Mouse (Mus musculus): ENCODE data around the gene Vwa8. TPM values are rescaled to one million over a fixed set of nuclear protein-coding genes. Genes with fewer than 3 reads are reported as not detected.
A peak's percentile ranks its signal among the peaks of the same experiment; 100 is the strongest.

Vwa8 gene
- polyA plus RNA-seq, 1 experiment from 2014 or later = 9.2 TPM

DNA sequence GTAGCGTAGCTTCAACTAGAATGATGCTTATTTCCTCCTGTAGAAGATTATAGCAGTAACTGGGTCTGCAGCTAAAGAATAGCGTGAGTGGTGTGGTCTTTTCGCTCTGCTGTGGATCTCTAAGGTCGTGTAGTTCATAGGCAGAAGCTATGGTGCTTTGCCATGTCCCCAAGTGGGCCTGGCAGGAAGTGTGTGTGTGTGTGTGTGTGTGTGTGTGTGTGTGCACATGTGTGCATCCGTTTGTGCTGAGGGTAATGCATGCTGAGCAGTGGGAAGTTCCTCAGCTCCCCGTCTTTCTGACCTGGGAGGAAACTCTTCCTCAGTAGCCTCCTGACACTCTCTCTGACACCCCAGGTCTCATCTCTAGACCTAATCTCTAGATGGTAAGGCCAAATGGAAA, 305.0 kb downstream of the Vwa8 start:
- Histone ChIP-seq H3K36me3 (replicated peaks; ENCODE audit: control insufficient read depth, insufficient read depth) (no peaks in the 10 kb centered on the region), H3K4me3 (replicated peaks; ENCODE audit: low read length) (no peak overlapping the region), H3K9me3 (ENCODE audit: control insufficient read depth, low read length) (no peaks in the 10 kb centered on the region), H3K27ac (no peak overlapping the region), H3K27me3 (ENCODE audit: control insufficient read depth, insufficient read depth, low read length) (no peaks in the 10 kb centered on the region), H3K9ac (no peak overlapping the region), H3K4me1 (replicated peaks; ENCODE audit: control insufficient read depth, insufficient read depth, low read length) (peaks cover 20% of the 10 kb centered on the region; the same call in 1 of the 2 replicates), H3K4me2 (replicated peaks) (no peak overlapping the region)
- no peak for DNase-seq (ENCODE audit: low spot score)
- no peak for ATAC-seq (ENCODE audit: low FRiP score)
- WGBS = 86% methylated on average over 6 of the region's 6 CpGs

DNA sequence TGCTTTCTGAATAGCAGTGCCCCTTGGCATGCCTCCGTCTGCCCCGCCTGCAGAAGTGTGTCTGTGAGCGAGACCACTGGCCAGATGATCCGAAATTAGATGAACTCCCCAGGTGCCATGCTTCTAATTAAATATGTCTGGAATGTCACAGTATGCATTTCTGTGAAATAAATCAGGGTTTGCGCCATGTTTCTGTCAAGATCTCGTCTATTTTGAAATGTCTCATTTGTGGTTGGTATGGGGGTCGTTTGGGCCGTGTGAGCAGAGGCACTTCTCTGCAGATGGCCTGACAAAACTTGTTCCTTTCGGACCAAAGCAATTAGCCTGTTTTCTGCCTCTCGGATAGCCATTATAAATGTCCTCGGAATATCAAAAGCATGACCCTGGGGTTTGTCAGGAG, 306.1 kb downstream of the Vwa8 start:
- no peak overlapping the region for H3K27ac ChIP-seq
- no peak for ATAC-seq (ENCODE audit: low FRiP score)
- H3K4me2 ChIP-seq (replicated peaks) = no peak overlapping the region

DNA sequence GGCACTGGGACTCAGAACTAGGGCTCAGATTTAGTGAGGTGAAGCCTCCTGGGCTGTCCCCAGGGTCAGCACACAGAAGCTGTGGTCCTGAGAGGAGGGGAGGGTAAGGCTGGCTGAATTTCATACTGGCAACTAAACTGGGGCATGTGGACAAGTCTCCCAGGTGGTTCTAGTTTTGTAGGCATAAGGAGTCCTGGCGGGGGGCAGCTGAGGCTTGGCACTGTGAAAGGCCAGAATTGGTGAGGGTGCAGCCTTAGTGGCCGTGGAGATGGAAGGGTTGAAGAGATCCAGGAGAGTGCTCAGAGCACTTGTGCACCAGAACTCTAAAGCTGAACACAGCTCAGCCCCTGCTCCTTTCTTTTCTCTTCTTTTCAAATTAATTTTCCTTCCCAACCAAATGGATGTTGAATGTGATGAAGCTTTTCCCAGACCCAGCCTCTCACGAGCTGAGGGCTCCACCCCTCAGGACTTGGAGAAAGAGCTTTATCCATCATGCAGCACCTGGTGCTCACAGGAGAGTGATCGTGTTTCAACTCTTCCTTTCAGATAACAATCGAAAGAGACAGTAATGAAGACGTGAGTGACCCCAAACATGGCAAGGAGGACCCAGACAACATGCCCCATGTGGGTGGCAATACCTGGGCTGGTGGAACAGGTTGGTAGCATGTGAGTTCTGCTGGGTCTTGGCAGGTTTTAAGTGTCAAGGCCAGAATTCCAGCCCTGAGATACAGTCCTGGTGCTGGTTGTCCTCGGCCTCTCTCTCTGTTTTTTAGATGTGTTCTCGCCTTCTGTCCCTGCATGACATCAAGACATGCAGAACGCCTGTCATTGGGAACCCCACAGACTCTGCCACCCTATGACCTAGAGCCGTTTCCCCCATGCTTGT, 307.9 kb downstream of the Vwa8 start:
- H3K4me2 ChIP-seq (replicated peaks) = no peak overlapping the region
- no peaks in the 10 kb centered on the region for H3K27me3 ChIP-seq (ENCODE audit: control insufficient read depth, insufficient read depth, low read length)
- peaks cover 20% of the 10 kb centered on the region; the same call in 1 of the 2 replicates for H3K4me1 ChIP-seq (replicated peaks; ENCODE audit: control insufficient read depth, insufficient read depth, low read length)
- DNase-seq (ENCODE audit: low spot score) = no peak
- no peak overlapping the region for H3K4me3 ChIP-seq (replicated peaks; ENCODE audit: low read length)
- H3K9me3 ChIP-seq (ENCODE audit: control insufficient read depth, low read length) = no peaks in the 10 kb centered on the region
- no peaks in the 10 kb centered on the region for H3K36me3 ChIP-seq (replicated peaks; ENCODE audit: control insufficient read depth, insufficient read depth)
- WGBS = 77% methylated on average over 10 of the region's 10 CpGs
- H3K9ac ChIP-seq = no peak overlapping the region
- H3K27ac ChIP-seq = peak overlapping the region; percentile 36; the same call in 1 of the 2 replicates
- no peak for ATAC-seq (ENCODE audit: low FRiP score)

More for the DNA sequence above, 306.1 kb downstream of the Vwa8 start:
- H3K4me1 ChIP-seq (replicated peaks; ENCODE audit: control insufficient read depth, insufficient read depth, low read length) = peaks cover 20% of the 10 kb centered on the region; the same call in 1 of the 2 replicates
- H3K36me3 ChIP-seq (replicated peaks; ENCODE audit: control insufficient read depth, insufficient read depth) = no peaks in the 10 kb centered on the region
- no peaks in the 10 kb centered on the region for H3K27me3 ChIP-seq (ENCODE audit: control insufficient read depth, insufficient read depth, low read length)
- H3K9ac ChIP-seq = no peak overlapping the region
- DNase-seq (ENCODE audit: low spot score) = peak; percentile 44
- 52% methylated on average over 11 of the region's 11 CpGs for WGBS
- no peak overlapping the region for H3K4me3 ChIP-seq (replicated peaks; ENCODE audit: low read length)
- no peaks in the 10 kb centered on the region for H3K9me3 ChIP-seq (ENCODE audit: control insufficient read depth, low read length)

DNA sequence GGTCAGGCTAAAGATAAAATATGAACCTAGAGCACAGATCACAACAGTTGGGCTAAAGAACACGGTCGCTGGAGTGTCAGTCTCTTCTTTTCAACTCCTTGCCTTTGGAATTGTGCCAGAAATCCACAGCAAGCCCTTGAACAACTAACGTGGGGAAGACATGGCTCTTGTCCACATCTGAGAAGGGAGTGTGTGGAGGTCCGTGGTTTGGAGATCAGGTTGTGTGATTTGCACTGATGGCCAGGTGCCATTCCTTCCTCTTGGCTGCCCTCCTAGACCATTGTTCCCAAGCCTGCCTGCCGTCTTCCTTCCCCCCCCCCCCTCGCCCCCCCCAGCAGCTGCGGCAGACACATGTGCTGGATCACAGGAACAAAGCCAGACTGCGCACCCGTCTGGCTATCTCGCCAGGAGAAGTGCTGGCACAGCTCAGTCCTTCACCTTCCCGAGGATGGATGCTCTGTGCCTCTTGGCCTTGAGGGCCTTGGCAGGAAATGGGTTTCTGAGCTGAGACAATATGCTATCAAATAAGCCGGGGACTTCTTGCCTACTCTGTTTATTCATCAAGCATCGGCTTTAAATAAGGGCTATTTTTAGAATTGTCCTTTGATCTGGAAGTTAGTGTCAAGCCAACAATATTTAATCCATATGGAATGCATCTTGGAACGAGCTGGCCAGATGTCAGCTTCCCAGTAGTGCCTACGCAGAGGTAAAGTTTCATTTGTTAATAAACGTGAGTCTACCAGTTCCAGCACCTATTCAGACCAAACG, 308.8 kb downstream of the Vwa8 start:
- no peaks in the 10 kb centered on the region for H3K27me3 ChIP-seq (ENCODE audit: control insufficient read depth, insufficient read depth, low read length)
- no peak overlapping the region for H3K4me2 ChIP-seq (replicated peaks)
- ATAC-seq (ENCODE audit: low FRiP score) = peak; percentile 75
- WGBS = 58% methylated on average over 15 of the region's 17 CpGs
- no peaks in the 10 kb centered on the region for H3K36me3 ChIP-seq (replicated peaks; ENCODE audit: control insufficient read depth, insufficient read depth)
- H3K9me3 ChIP-seq (ENCODE audit: control insufficient read depth, low read length) = no peaks in the 10 kb centered on the region
- no peak overlapping the region for H3K4me3 ChIP-seq (replicated peaks; ENCODE audit: low read length)
- no peak overlapping the region for H3K9ac ChIP-seq
- peak overlapping the region; percentile 41; the same call in 1 of the 2 replicates for H3K27ac ChIP-seq
- DNase-seq (ENCODE audit: low spot score) = peak; percentile 41
- H3K4me1 ChIP-seq (replicated peaks; ENCODE audit: control insufficient read depth, insufficient read depth, low read length) = peaks cover 20% of the 10 kb centered on the region; the same call in 1 of the 2 replicates

DNA sequence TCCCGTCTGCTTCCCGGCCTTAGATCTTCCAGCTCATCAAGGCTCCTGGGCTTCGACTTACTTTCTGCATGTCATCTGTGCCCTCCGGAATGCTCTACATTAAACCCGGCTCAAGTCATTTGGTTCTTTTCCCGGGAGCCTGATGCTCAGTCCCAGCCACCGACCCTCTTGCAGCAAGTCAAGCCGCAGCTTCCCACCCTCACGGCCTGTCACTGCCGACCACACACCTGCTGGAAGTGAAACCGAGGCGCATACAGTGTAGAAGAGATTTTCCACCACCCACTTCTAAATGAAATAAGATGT, 309.3 kb downstream of the Vwa8 start:
- H3K9ac ChIP-seq = no peak overlapping the region
- no peaks in the 10 kb centered on the region for H3K36me3 ChIP-seq (replicated peaks; ENCODE audit: control insufficient read depth, insufficient read depth)
- H3K27me3 ChIP-seq (ENCODE audit: control insufficient read depth, insufficient read depth, low read length) = no peaks in the 10 kb centered on the region
- H3K4me3 ChIP-seq (replicated peaks; ENCODE audit: low read length) = no peak overlapping the region
- 81% methylated on average over 12 of the region's 12 CpGs for WGBS
- H3K27ac ChIP-seq = peak overlapping the region; percentile 41; the same call in 1 of the 2 replicates
- H3K9me3 ChIP-seq (ENCODE audit: control insufficient read depth, low read length) = no peaks in the 10 kb centered on the region
- DNase-seq (ENCODE audit: low spot score) = no peak
- no peak for ATAC-seq (ENCODE audit: low FRiP score)
- peaks cover 20% of the 10 kb centered on the region; the same call in 1 of the 2 replicates for H3K4me1 ChIP-seq (replicated peaks; ENCODE audit: control insufficient read depth, insufficient read depth, low read length)
- H3K4me2 ChIP-seq (replicated peaks) = no peak overlapping the region

DNA sequence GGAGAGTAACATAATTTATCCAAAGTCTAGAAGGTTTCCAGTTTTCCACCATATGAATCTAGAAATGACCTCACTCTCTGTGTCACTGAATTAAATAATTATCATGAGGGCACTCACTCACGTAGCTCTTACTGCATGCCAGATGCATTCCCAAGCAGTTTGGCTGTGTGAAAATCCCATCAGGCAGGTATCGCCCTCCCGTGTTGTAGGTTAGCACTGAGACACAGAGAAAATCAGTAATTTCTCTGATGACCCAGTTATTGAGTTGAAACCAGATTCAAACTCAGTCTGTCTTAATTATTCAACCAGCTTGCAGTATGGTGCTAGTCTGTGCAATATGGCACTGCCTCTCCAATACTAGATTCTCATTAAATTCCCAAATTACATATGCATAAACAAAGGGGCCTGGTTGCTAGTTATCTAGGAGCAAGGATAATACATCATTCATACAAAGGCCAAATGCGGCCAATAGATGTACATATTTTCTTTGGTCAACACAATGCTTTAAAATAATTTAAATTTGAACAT, 309.9 kb downstream of the Vwa8 start:
- 78% methylated on average over 4 of the region's 4 CpGs for WGBS
- Histone ChIP-seq H3K27ac (no peak overlapping the region), H3K4me3 (replicated peaks; ENCODE audit: low read length) (no peak overlapping the region), H3K4me2 (replicated peaks) (no peak overlapping the region), H3K36me3 (replicated peaks; ENCODE audit: control insufficient read depth, insufficient read depth) (no peaks in the 10 kb centered on the region), H3K9me3 (ENCODE audit: control insufficient read depth, low read length) (no peaks in the 10 kb centered on the region), H3K9ac (no peak overlapping the region), H3K27me3 (ENCODE audit: control insufficient read depth, insufficient read depth, low read length) (no peaks in the 10 kb centered on the region), H3K4me1 (replicated peaks; ENCODE audit: control insufficient read depth, insufficient read depth, low read length) (peaks cover 20% of the 10 kb centered on the region; the same call in 1 of the 2 replicates)
- ATAC-seq (ENCODE audit: low FRiP score) (no peak), DNase-seq (ENCODE audit: low spot score) (no peak)

DNA sequence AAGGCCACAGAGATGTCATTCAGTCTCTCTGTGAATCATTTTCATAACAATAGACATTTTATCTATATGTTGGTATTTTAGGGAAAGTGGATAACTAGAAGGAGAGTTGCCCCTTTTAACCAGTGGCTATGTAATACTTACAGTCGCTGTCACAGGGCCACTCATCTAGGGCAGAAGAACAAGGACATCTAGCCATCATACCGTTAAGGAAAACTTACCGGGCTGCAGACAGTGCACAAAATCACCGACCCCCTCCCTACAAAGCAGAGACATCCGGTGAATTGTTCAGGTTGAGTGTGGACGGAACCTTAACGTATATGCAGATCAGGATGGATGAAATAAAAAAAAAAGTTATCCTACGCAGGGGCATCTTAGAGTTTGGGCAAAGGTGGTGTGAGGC, 310.6 kb downstream of the Vwa8 start:
- Histone ChIP-seq H3K4me2 (replicated peaks) (no peak overlapping the region), H3K27ac (no peak overlapping the region), H3K36me3 (replicated peaks; ENCODE audit: control insufficient read depth, insufficient read depth) (no peaks in the 10 kb centered on the region), H3K27me3 (ENCODE audit: control insufficient read depth, insufficient read depth, low read length) (no peaks in the 10 kb centered on the region), H3K9ac (no peak overlapping the region), H3K4me3 (replicated peaks; ENCODE audit: low read length) (no peak overlapping the region), H3K4me1 (replicated peaks; ENCODE audit: control insufficient read depth, insufficient read depth, low read length) (peaks cover 20% of the 10 kb centered on the region; the same call in 1 of the 2 replicates), H3K9me3 (ENCODE audit: control insufficient read depth, low read length) (no peaks in the 10 kb centered on the region)
- no peak for ATAC-seq (ENCODE audit: low FRiP score)
- no peak for DNase-seq (ENCODE audit: low spot score)
- 90% methylated on average over 8 of the region's 8 CpGs for WGBS

DNA sequence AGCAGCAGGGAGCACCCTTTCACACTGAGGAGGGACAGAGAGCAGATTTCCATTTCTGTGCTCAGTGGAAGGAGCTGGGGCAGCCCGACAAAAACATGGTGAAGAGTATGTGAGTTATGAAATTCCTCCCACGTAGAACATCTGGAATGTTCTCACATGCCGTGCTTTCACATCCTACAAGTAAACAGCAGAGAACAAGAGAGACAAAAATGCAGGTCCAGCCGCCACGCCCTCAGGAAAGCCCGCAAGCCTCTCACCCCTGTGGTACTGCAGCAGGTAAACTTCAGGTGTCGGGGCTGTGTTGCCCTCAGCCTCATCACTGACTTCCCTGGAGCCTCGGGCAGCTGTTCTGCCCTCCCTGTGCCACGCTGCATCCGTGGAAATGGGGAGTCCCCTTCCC, 311.6 kb downstream of the Vwa8 start:
- H3K4me1 ChIP-seq (replicated peaks; ENCODE audit: control insufficient read depth, insufficient read depth, low read length) = peaks cover 13% of the 10 kb centered on the region; the same call in 1 of the 2 replicates
- no peak overlapping the region for H3K4me2 ChIP-seq (replicated peaks)
- no peaks in the 10 kb centered on the region for H3K27me3 ChIP-seq (ENCODE audit: control insufficient read depth, insufficient read depth, low read length)
- no peak overlapping the region for H3K4me3 ChIP-seq (replicated peaks; ENCODE audit: low read length)
- ATAC-seq (ENCODE audit: low FRiP score) = no peak
- H3K9ac ChIP-seq = no peak overlapping the region
- 85% methylated on average over 10 of the region's 10 CpGs for WGBS
- DNase-seq (ENCODE audit: low spot score) = no peak
- no peaks in the 10 kb centered on the region for H3K9me3 ChIP-seq (ENCODE audit: control insufficient read depth, low read length)
- H3K36me3 ChIP-seq (replicated peaks; ENCODE audit: control insufficient read depth, insufficient read depth) = no peaks in the 10 kb centered on the region
- no peak overlapping the region for H3K27ac ChIP-seq

DNA sequence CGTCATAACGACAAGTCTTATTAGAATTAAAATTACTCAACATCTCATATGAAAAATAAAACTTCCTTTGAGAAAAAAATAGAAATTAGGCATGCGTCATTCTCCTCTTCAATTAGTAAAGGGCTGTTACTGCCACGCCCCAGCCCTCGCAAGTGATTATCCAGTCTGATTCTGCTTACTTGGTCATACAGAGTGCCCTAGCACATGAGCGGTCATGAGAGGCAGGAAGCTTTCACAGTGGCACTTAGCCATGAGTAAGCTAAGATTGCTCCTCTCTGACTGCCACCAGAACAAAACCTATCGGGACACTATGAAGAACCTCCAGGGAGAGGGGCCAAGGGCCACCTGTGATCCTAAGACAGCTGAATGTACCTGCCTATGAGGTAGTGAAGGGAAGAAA, 312.1 kb downstream of the Vwa8 start:
- ATAC-seq (ENCODE audit: low FRiP score) (no peak), DNase-seq (ENCODE audit: low spot score) (no peak)
- Histone ChIP-seq H3K9me3 (ENCODE audit: control insufficient read depth, low read length) (no peaks in the 10 kb centered on the region), H3K4me2 (replicated peaks) (no peak overlapping the region), H3K36me3 (replicated peaks; ENCODE audit: control insufficient read depth, insufficient read depth) (no peaks in the 10 kb centered on the region), H3K27ac (no peak overlapping the region), H3K9ac (no peak overlapping the region), H3K4me3 (replicated peaks; ENCODE audit: low read length) (no peak overlapping the region), H3K27me3 (ENCODE audit: control insufficient read depth, insufficient read depth, low read length) (no peaks in the 10 kb centered on the region), H3K4me1 (replicated peaks; ENCODE audit: control insufficient read depth, insufficient read depth, low read length) (peaks cover 12% of the 10 kb centered on the region; the same call in 1 of the 2 replicates)
- 89% methylated on average over 7 of the region's 7 CpGs for WGBS
